Mouse (Mus musculus): ENCODE data around the gene Chsy1. TPM values are rescaled to one million over a fixed set of nuclear protein-coding genes. Genes with fewer than 3 reads are reported as not detected.
A peak's percentile ranks its signal among the peaks of the same experiment; 100 is the strongest.

Chsy1 gene
- polyA plus RNA-seq, 1 experiment from 2014 or later: 12.1 TPM

GRCm38 (mm10) chr7:66158616-66159129 is 49.4 kb downstream of the Chsy1 start:
- Histone ChIP-seq H3K9me3 (replicated peaks; ENCODE audit: control insufficient read depth, low read length) (no peaks in the 10 kb centered on the region), H3K4me2 (ENCODE audit: low read depth, low read length) (no peak overlapping the region), H3K9ac (ENCODE audit: low read length) (no peak overlapping the region), H3K4me3 (replicated peaks; ENCODE audit: low read length) (no peak overlapping the region), H3K27me3 (ENCODE audit: control insufficient read depth, insufficient read depth, low read length) (no peaks in the 10 kb centered on the region), H3K4me1 (ENCODE audit: control insufficient read depth, insufficient read depth, low read length) (peaks cover 6% of the 10 kb centered on the region; the same call in 1 of the 2 replicates), H3K36me3 (ENCODE audit: control insufficient read depth, insufficient read depth, low read length) (no peaks in the 10 kb centered on the region), H3K27ac (ENCODE audit: low read length) (no peak overlapping the region)
- WGBS: 74% methylated on average over 9 of the region's 9 CpGs
- no peak for ATAC-seq (ENCODE audit: insufficient read depth, low FRiP score)

GRCm38 (mm10) chr7:66159961-66160360 is 50.6 kb downstream of the Chsy1 start:
- no peaks in the 10 kb centered on the region for H3K36me3 ChIP-seq (ENCODE audit: control insufficient read depth, insufficient read depth, low read length)
- H3K27me3 ChIP-seq (ENCODE audit: control insufficient read depth, insufficient read depth, low read length): no peaks in the 10 kb centered on the region
- H3K4me2 ChIP-seq (ENCODE audit: low read depth, low read length): no peak overlapping the region
- ATAC-seq (ENCODE audit: insufficient read depth, low FRiP score): no peak
- peaks cover 13% of the 10 kb centered on the region for H3K4me1 ChIP-seq (ENCODE audit: control insufficient read depth, insufficient read depth, low read length)
- no peak overlapping the region for H3K9ac ChIP-seq (ENCODE audit: low read length)
- H3K4me3 ChIP-seq (replicated peaks; ENCODE audit: low read length): no peak overlapping the region
- 77% methylated on average over 5 of the region's 5 CpGs for WGBS
- H3K9me3 ChIP-seq (replicated peaks; ENCODE audit: control insufficient read depth, low read length): no peaks in the 10 kb centered on the region
- no peak overlapping the region for H3K27ac ChIP-seq (ENCODE audit: low read length)

- H3K27me3 ChIP-seq (ENCODE audit: control insufficient read depth, insufficient read depth, low read length): no peaks in the 10 kb centered on the region
- peaks cover 16% of the 10 kb centered on the region for H3K4me1 ChIP-seq (ENCODE audit: control insufficient read depth, insufficient read depth, low read length)
- WGBS: 89% methylated on average over 6 of the region's 6 CpGs
- H3K9ac ChIP-seq (ENCODE audit: low read length): no peak overlapping the region
- no peak overlapping the region for H3K4me2 ChIP-seq (ENCODE audit: low read depth, low read length)
- no peak overlapping the region for H3K27ac ChIP-seq (ENCODE audit: low read length)
- H3K4me3 ChIP-seq (replicated peaks; ENCODE audit: low read length): no peak overlapping the region
- no peaks in the 10 kb centered on the region for H3K36me3 ChIP-seq (ENCODE audit: control insufficient read depth, insufficient read depth, low read length)
- ATAC-seq (ENCODE audit: insufficient read depth, low FRiP score): no peak
- no peaks in the 10 kb centered on the region for H3K9me3 ChIP-seq (replicated peaks; ENCODE audit: control insufficient read depth, low read length)
These were observed 52.5 kb downstream of the Chsy1 start for GRCm38 (mm10) chr7:66161836-66162235.

DNA sequence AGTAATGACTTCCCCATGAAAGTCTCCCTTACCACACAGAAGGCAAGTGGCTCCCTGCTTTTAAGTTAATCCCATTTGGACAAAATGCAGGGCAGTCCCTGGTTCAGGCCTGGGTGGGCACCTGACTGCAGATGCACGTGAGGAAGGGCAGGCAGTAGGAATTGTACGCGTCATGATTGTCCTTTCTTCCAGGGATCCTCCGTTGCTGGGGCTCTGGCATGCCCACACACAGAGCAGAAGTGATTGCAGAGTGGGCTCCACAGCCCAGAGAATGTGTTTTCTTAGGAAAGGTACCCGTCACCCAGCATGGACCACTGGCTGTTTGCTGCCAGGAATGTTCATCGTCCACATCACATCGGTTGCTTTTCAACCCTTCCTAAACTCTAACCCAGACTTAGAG is 53.2 kb downstream of the Chsy1 start:
- peaks cover 16% of the 10 kb centered on the region for H3K4me1 ChIP-seq (ENCODE audit: control insufficient read depth, insufficient read depth, low read length)
- ATAC-seq (ENCODE audit: insufficient read depth, low FRiP score): no peak
- no peak overlapping the region for H3K9ac ChIP-seq (ENCODE audit: low read length)
- WGBS: 88% methylated on average over 7 of the region's 7 CpGs
- H3K4me2 ChIP-seq (ENCODE audit: low read depth, low read length): no peak overlapping the region
- no peak overlapping the region for H3K27ac ChIP-seq (ENCODE audit: low read length)
- no peaks in the 10 kb centered on the region for H3K9me3 ChIP-seq (replicated peaks; ENCODE audit: control insufficient read depth, low read length)
- H3K27me3 ChIP-seq (ENCODE audit: control insufficient read depth, insufficient read depth, low read length): no peaks in the 10 kb centered on the region
- no peaks in the 10 kb centered on the region for H3K36me3 ChIP-seq (ENCODE audit: control insufficient read depth, insufficient read depth, low read length)
- no peak overlapping the region for H3K4me3 ChIP-seq (replicated peaks; ENCODE audit: low read length)

DNA sequence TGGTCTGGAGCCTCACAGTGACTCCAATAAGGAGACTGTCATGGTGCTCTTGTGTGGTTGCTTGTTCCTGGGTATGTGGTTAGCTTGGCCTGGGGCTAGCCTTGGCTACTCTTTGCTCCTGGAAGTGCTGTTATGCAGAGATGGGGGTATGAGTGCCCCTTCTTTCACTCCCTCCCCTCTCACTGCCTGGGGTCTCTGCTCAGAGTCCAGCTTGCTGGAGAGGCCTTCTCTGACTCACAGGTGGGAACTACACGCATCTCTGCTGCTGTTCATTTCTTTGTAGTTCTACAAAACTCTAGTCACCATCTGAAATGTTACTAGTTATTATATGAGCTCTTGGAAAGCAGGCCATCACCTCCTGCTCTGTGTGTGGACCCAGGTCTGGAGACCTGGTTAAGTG is 53.7 kb downstream of the Chsy1 start:
- H3K27ac ChIP-seq (ENCODE audit: low read length): peak overlapping the region; percentile 74; the same call in 1 of the 2 replicates
- ATAC-seq (ENCODE audit: insufficient read depth, low FRiP score): no peak
- no peak overlapping the region for H3K9ac ChIP-seq (ENCODE audit: low read length)
- peaks cover 16% of the 10 kb centered on the region for H3K4me1 ChIP-seq (ENCODE audit: control insufficient read depth, insufficient read depth, low read length)
- H3K36me3 ChIP-seq (ENCODE audit: control insufficient read depth, insufficient read depth, low read length): no peaks in the 10 kb centered on the region
- no peak overlapping the region for H3K4me3 ChIP-seq (replicated peaks; ENCODE audit: low read length)
- WGBS: 92% methylated on average over 1 of the region's 1 CpGs
- H3K4me2 ChIP-seq (ENCODE audit: low read depth, low read length): no peak overlapping the region
- no peaks in the 10 kb centered on the region for H3K9me3 ChIP-seq (replicated peaks; ENCODE audit: control insufficient read depth, low read length)
- H3K27me3 ChIP-seq (ENCODE audit: control insufficient read depth, insufficient read depth, low read length): no peaks in the 10 kb centered on the region

- no peaks in the 10 kb centered on the region for H3K9me3 ChIP-seq (replicated peaks; ENCODE audit: control insufficient read depth, low read length)
- 53% methylated on average over 9 of the region's 9 CpGs for WGBS
- ATAC-seq (ENCODE audit: insufficient read depth, low FRiP score): no peak
- no peak overlapping the region for H3K4me2 ChIP-seq (ENCODE audit: low read depth, low read length)
- no peaks in the 10 kb centered on the region for H3K27me3 ChIP-seq (ENCODE audit: control insufficient read depth, insufficient read depth, low read length)
- no peak overlapping the region for H3K4me3 ChIP-seq (replicated peaks; ENCODE audit: low read length)
- H3K4me1 ChIP-seq (ENCODE audit: control insufficient read depth, insufficient read depth, low read length): peaks cover 16% of the 10 kb centered on the region
- H3K27ac ChIP-seq (ENCODE audit: low read length): peak overlapping the region; percentile 80
- no peak overlapping the region for H3K9ac ChIP-seq (ENCODE audit: low read length)
- H3K36me3 ChIP-seq (ENCODE audit: control insufficient read depth, insufficient read depth, low read length): no peaks in the 10 kb centered on the region
These were observed 55.2 kb downstream of the Chsy1 start for GRCm38 (mm10) chr7:66164427-66165031.

DNA sequence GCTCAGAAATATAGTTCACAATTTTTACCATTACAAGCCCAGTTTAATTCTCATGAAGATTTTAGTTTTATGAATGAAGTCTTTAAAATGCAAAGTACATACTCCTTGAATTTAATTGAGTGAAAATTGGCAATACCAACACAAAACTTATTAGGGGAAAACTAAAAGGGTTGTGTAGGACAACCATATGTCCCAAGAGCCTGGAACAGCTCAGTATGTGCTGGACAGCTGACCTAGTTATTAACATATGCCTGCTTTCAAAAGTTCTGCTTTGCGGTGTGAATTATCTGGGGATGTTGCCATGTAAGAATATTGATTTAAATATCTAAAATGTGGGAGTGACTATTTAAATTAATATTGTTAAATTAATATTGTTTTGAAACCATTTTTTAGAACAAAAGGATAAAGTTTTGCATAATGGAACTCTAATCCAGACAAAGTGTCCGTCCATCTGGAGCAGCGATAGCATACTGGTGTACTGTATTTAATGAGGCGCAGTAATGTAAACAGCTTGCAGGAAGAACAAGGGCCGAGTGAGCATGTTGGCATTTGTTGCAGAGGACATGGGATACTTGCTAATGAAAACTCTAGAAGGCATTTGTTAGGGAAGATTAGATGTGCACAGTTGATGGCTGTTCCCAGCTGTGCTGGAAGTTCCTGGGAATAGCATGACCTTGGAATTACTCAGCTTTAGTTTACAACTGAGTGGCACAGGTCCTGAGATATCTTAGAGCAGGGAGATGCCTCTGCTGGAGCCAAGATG is 55.9 kb downstream of the Chsy1 start:
- H3K27me3 ChIP-seq (ENCODE audit: control insufficient read depth, insufficient read depth, low read length): no peaks in the 10 kb centered on the region
- no peak overlapping the region for H3K4me3 ChIP-seq (replicated peaks; ENCODE audit: low read length)
- ATAC-seq (ENCODE audit: insufficient read depth, low FRiP score): no peak; the same call in 1 of the 2 replicates
- H3K4me1 ChIP-seq (ENCODE audit: control insufficient read depth, insufficient read depth, low read length): peaks cover 16% of the 10 kb centered on the region
- WGBS: 36% methylated on average over 5 of the region's 5 CpGs
- peak overlapping the region; percentile 80 for H3K27ac ChIP-seq (ENCODE audit: low read length)
- H3K9ac ChIP-seq (ENCODE audit: low read length): no peak overlapping the region
- H3K9me3 ChIP-seq (replicated peaks; ENCODE audit: control insufficient read depth, low read length): no peaks in the 10 kb centered on the region
- no peaks in the 10 kb centered on the region for H3K36me3 ChIP-seq (ENCODE audit: control insufficient read depth, insufficient read depth, low read length)
- no peak overlapping the region for H3K4me2 ChIP-seq (ENCODE audit: low read depth, low read length)

- peaks cover 13% of the 10 kb centered on the region; the same call in 1 of the 2 replicates for H3K36me3 ChIP-seq (ENCODE audit: control insufficient read depth, insufficient read depth, low read length)
- H3K9me3 ChIP-seq (replicated peaks; ENCODE audit: control insufficient read depth, low read length): no peaks in the 10 kb centered on the region
- no peak for ATAC-seq (ENCODE audit: insufficient read depth, low FRiP score)
- H3K4me3 ChIP-seq (replicated peaks; ENCODE audit: low read length): no peak overlapping the region
- H3K4me2 ChIP-seq (ENCODE audit: low read depth, low read length): no peak overlapping the region
- H3K4me1 ChIP-seq (ENCODE audit: control insufficient read depth, insufficient read depth, low read length): peaks cover 13% of the 10 kb centered on the region
- H3K27ac ChIP-seq (ENCODE audit: low read length): no peak overlapping the region
- no peaks in the 10 kb centered on the region for H3K27me3 ChIP-seq (ENCODE audit: control insufficient read depth, insufficient read depth, low read length)
- WGBS: 84% methylated on average over 7 of the region's 7 CpGs
- H3K9ac ChIP-seq (ENCODE audit: low read length): no peak overlapping the region
These were observed 59.6 kb downstream of the Chsy1 start for GRCm38 (mm10) chr7:66168877-66169276.

DNA sequence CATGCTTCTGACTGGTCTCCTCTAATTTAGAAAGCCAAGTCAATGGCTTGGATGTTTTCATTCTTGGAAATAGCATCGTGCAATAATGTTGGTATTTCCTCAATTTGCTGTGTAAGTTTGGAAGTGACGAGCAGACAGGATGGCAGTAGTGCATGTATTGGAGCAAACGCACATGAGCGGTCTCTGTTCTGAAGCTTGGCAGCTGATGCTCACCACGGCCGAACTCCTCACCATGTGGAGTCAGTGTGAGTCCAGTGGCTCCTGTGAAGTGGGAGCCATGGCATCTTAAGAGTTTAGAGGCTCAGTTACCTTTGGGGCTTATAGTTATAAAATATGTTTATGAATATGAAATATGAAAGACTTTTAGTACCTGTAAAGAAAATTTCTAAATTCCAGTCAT is 60.2 kb downstream of the Chsy1 start:
- H3K9me3 ChIP-seq (replicated peaks; ENCODE audit: control insufficient read depth, low read length): no peaks in the 10 kb centered on the region
- no peak overlapping the region for H3K4me3 ChIP-seq (replicated peaks; ENCODE audit: low read length)
- H3K9ac ChIP-seq (ENCODE audit: low read length): no peak overlapping the region
- ATAC-seq (ENCODE audit: insufficient read depth, low FRiP score): no peak
- H3K4me2 ChIP-seq (ENCODE audit: low read depth, low read length): no peak overlapping the region
- H3K27me3 ChIP-seq (ENCODE audit: control insufficient read depth, insufficient read depth, low read length): no peaks in the 10 kb centered on the region
- WGBS: 88% methylated on average over 6 of the region's 6 CpGs
- H3K36me3 ChIP-seq (ENCODE audit: control insufficient read depth, insufficient read depth, low read length): peaks cover 13% of the 10 kb centered on the region
- H3K4me1 ChIP-seq (ENCODE audit: control insufficient read depth, insufficient read depth, low read length): peaks cover 7% of the 10 kb centered on the region
- no peak overlapping the region for H3K27ac ChIP-seq (ENCODE audit: low read length)

Data from stomach, embryonic 16.5 days (tissue).